Mouse (Mus musculus): ENCODE measurements around the gene Gnb5. TPM values are rescaled to one million over a fixed set of nuclear protein-coding genes. Genes with fewer than 3 reads are reported as not detected.

Gene Gnb5
- total and polyA plus RNA-seq, 2 experiments, result 0.74 to 0.78 TPM

DNA sequence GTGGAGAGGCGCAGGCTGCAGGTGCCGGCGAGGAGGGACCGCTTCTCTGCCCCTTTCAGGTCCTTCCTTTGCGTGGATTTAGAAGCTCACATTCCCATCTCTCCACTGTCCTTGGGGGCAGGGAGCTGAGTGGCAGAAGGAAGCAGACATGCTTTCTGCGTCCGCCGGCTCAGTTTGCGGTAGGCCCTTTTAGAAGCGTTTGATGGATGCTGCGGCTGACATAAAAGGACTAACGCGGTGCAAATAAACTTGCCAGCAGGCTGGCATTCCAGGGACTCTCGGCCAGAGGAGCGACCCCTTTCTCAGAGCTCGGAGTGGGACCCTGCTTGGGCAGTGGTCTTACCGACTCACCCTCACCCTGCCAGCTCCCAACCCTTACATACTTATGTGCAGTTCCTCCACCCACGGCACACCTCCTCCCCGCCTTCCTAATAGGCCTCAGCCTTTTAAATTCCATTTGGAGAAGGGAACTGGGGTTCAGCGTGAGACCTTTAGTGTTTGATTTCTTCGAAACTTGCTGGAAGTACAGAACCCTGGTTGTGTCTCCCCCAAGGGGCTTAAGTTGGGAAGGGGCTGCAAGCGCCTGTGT lies 8.5 kb downstream of the Gnb5 start:
- TF ChIP-seq POLR2A (IDR thresholded peaks at IDR 0.05; ENCODE audit: extremely low read depth, insufficient read depth, low read length) (no peak), CTCF (IDR thresholded peaks at IDR 0.05; ENCODE audit: low read depth, low read length) (no peak)
- H3K4me1 ChIP-seq (ENCODE audit: control insufficient read depth, insufficient read depth, low read length), result peaks cover 2% of the 10 kb centered on the region; the same call in 1 of the 2 replicates
- H3K27me3 ChIP-seq (ENCODE audit: control insufficient read depth, insufficient read depth, low read length), result no peaks in the 10 kb centered on the region
- no peak for DNase-seq (ENCODE audit: extremely low read depth, low read depth, low spot score)
- H3K79me2 ChIP-seq (ENCODE audit: control insufficient read depth, insufficient read depth, low read length), result no peaks in the 10 kb centered on the region
- H3K9ac ChIP-seq (ENCODE audit: low read depth, low read length), result peak overlapping the region; percentile 59
- H3K36me3 ChIP-seq (ENCODE audit: control insufficient read depth, insufficient read depth, low read length), result no peaks in the 10 kb centered on the region
- H3K4me3 ChIP-seq (ENCODE audit: insufficient read depth, low read depth, low read length), result peak overlapping the region; percentile 73
- 17% methylated on average over 22 of the region's 22 CpGs for WGBS
- H3K27ac ChIP-seq (replicated peaks; ENCODE audit: insufficient read depth, low read depth, low read length), result no peak overlapping the region

- Histone ChIP-seq H3K79me2 (ENCODE audit: control insufficient read depth, insufficient read depth, low read length) (no peaks in the 10 kb centered on the region), H3K4me1 (ENCODE audit: control insufficient read depth, insufficient read depth, low read length) (peaks cover 2% of the 10 kb centered on the region; the same call in 1 of the 2 replicates), H3K27ac (replicated peaks; ENCODE audit: insufficient read depth, low read depth, low read length) (no peak overlapping the region), H3K27me3 (ENCODE audit: control insufficient read depth, insufficient read depth, low read length) (no peaks in the 10 kb centered on the region), H3K36me3 (ENCODE audit: control insufficient read depth, insufficient read depth, low read length) (no peaks in the 10 kb centered on the region), H3K9ac (ENCODE audit: low read depth, low read length) (no peak overlapping the region), H3K4me3 (ENCODE audit: insufficient read depth, low read depth, low read length) (no peak overlapping the region)
- TF ChIP-seq CTCF (IDR thresholded peaks at IDR 0.05; ENCODE audit: low read depth, low read length) (no peak), POLR2A (IDR thresholded peaks at IDR 0.05; ENCODE audit: extremely low read depth, insufficient read depth, low read length) (no peak)
- WGBS, result 79% methylated on average over 3 of the region's 3 CpGs
- no peak for DNase-seq (ENCODE audit: extremely low read depth, low read depth, low spot score)
Observed at GRCm38 (mm10) chr9:75315238-75315637, 9.2 kb downstream of the Gnb5 start.

DNA sequence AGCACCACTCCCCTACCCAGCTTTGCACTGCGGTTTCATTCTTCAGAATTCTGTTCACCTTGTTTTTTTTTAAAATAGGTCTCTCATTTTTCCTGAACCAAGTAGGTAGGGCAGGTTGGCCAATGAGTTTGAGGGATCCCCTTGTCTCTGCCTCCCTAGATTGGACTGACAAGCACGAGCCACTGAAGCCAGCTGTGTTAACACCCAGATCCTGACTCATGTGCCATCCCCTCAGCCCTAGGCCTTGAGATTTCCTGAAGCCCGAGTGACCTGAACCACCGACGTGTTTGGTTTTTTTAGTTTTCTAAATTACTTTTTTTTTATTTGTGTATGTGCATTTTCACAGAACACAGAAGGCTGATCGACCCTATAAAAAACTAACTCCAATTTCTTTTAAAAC lies 10.7 kb downstream of the Gnb5 start:
- DNase-seq (ENCODE audit: extremely low read depth, low read depth, low spot score), result no peak
- WGBS, result 91% methylated on average over 6 of the region's 6 CpGs
- H3K79me2 ChIP-seq (ENCODE audit: control insufficient read depth, insufficient read depth, low read length), result no peaks in the 10 kb centered on the region
- H3K4me1 ChIP-seq (ENCODE audit: control insufficient read depth, insufficient read depth, low read length), result peaks cover 2% of the 10 kb centered on the region; the same call in 1 of the 2 replicates
- H3K27me3 ChIP-seq (ENCODE audit: control insufficient read depth, insufficient read depth, low read length), result no peaks in the 10 kb centered on the region
- no peak overlapping the region for H3K4me3 ChIP-seq (ENCODE audit: insufficient read depth, low read depth, low read length)
- TF ChIP-seq POLR2A (IDR thresholded peaks at IDR 0.05; ENCODE audit: extremely low read depth, insufficient read depth, low read length), result no peak
- TF ChIP-seq CTCF (IDR thresholded peaks at IDR 0.05; ENCODE audit: low read depth, low read length), result no peak
- no peak overlapping the region for H3K9ac ChIP-seq (ENCODE audit: low read depth, low read length)
- no peak overlapping the region for H3K27ac ChIP-seq (replicated peaks; ENCODE audit: insufficient read depth, low read depth, low read length)
- no peaks in the 10 kb centered on the region for H3K36me3 ChIP-seq (ENCODE audit: control insufficient read depth, insufficient read depth, low read length)

- H3K4me3 ChIP-seq (ENCODE audit: insufficient read depth, low read depth, low read length), result no peak overlapping the region
- no peaks in the 10 kb centered on the region for H3K79me2 ChIP-seq (ENCODE audit: control insufficient read depth, insufficient read depth, low read length)
- DNase-seq (ENCODE audit: extremely low read depth, low read depth, low spot score), result no peak
- no peaks in the 10 kb centered on the region for H3K27me3 ChIP-seq (ENCODE audit: control insufficient read depth, insufficient read depth, low read length)
- H3K9ac ChIP-seq (ENCODE audit: low read depth, low read length), result no peak overlapping the region
- H3K4me1 ChIP-seq (ENCODE audit: control insufficient read depth, insufficient read depth, low read length), result peaks cover 3% of the 10 kb centered on the region; the same call in 1 of the 2 replicates
- no peak overlapping the region for H3K27ac ChIP-seq (replicated peaks; ENCODE audit: insufficient read depth, low read depth, low read length)
- H3K36me3 ChIP-seq (ENCODE audit: control insufficient read depth, insufficient read depth, low read length), result no peaks in the 10 kb centered on the region
- TF ChIP-seq POLR2A (IDR thresholded peaks at IDR 0.05; ENCODE audit: extremely low read depth, insufficient read depth, low read length) (no peak), CTCF (IDR thresholded peaks at IDR 0.05; ENCODE audit: low read depth, low read length) (no peak)
- WGBS, result 96% methylated on average over 2 of the region's 2 CpGs
Observed at GRCm38 (mm10) chr9:75318196-75318595, 12.1 kb downstream of the Gnb5 start.

DNA sequence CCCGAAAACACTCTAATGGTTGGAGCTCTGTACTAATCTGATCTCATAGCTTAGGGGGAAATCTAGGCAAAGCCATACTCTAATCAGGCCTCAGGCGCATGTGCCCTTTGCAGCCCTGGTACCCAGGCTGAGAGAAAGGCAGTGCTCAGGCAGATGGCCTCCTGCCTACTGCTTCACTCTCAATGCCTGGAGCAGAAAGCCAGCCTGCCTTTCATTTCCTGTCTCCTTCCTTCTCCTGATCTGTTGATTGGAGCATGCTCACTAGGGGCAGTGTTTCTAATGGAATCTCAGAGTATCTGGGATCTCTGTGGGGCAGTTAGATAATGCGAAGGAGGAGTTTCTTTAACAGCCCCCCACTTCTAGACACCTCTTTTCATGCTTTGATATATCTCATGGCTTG lies 13.3 kb downstream of the Gnb5 start:
- Histone ChIP-seq H3K36me3 (ENCODE audit: control insufficient read depth, insufficient read depth, low read length) (no peaks in the 10 kb centered on the region), H3K79me2 (ENCODE audit: control insufficient read depth, insufficient read depth, low read length) (no peaks in the 10 kb centered on the region), H3K9ac (ENCODE audit: low read depth, low read length) (no peak overlapping the region), H3K4me1 (ENCODE audit: control insufficient read depth, insufficient read depth, low read length) (0 out of 2 replicates have a peak, but pooled peaks cover 1% of the 10 kb centered on the region), H3K4me3 (ENCODE audit: insufficient read depth, low read depth, low read length) (no peak overlapping the region), H3K27me3 (ENCODE audit: control insufficient read depth, insufficient read depth, low read length) (no peaks in the 10 kb centered on the region), H3K27ac (replicated peaks; ENCODE audit: insufficient read depth, low read depth, low read length) (no peak overlapping the region)
- TF ChIP-seq POLR2A (IDR thresholded peaks at IDR 0.05; ENCODE audit: extremely low read depth, insufficient read depth, low read length), result no peak
- no peak for TF ChIP-seq CTCF (IDR thresholded peaks at IDR 0.05; ENCODE audit: low read depth, low read length)
- 92% methylated on average over 3 of the region's 3 CpGs for WGBS
- no peak for DNase-seq (ENCODE audit: extremely low read depth, low read depth, low spot score)

GRCm38 (mm10) chr9:75322099-75322885 lies 16.2 kb downstream of the Gnb5 start:
- Histone ChIP-seq H3K9ac (ENCODE audit: low read depth, low read length) (no peak overlapping the region), H3K36me3 (ENCODE audit: control insufficient read depth, insufficient read depth, low read length) (no peaks in the 10 kb centered on the region), H3K27me3 (ENCODE audit: control insufficient read depth, insufficient read depth, low read length) (no peaks in the 10 kb centered on the region), H3K4me1 (ENCODE audit: control insufficient read depth, insufficient read depth, low read length) (0 out of 2 replicates have a peak, but pooled peaks cover 1% of the 10 kb centered on the region), H3K4me3 (ENCODE audit: insufficient read depth, low read depth, low read length) (no peak overlapping the region), H3K79me2 (ENCODE audit: control insufficient read depth, insufficient read depth, low read length) (no peaks in the 10 kb centered on the region), H3K27ac (replicated peaks; ENCODE audit: insufficient read depth, low read depth, low read length) (no peak overlapping the region)
- 62% methylated on average over 13 of the region's 13 CpGs for WGBS
- DNase-seq (ENCODE audit: extremely low read depth, low read depth, low spot score), result peak; percentile 42
- TF ChIP-seq POLR2A (IDR thresholded peaks at IDR 0.05; ENCODE audit: extremely low read depth, insufficient read depth, low read length) (no peak), CTCF (IDR thresholded peaks at IDR 0.05; ENCODE audit: low read depth, low read length) (no peak)

All from liver, adult 2 months (tissue).